Mouse (Mus musculus) liver, embryonic 15.5 days (tissue): ENCODE measurements around the gene Slc27a3. TPM values are rescaled to one million over a fixed set of nuclear protein-coding genes. Genes with fewer than 3 reads are reported as not detected.
"Not testable (repeated sequence)": the region's sequence is repeated elsewhere in the genome, so short reads cannot be mapped to it uniquely, and the experiment has no call there.

Experiments used
- ATAC-seq: fragments of 200-750 bp; cut with Nextera tagmentation; 2 replicates; pipeline ENCODE4 v1.8.0; 2017; ENCODE audit warnings: moderate number of reproducible peaks, mild to moderate bottlenecking, moderate library complexity; ENCODE audit not compliant: insufficient read depth
- H3K27ac ChIP-seq: fragments of 300-500 bp; sonication (generic); replicated peaks from 2 replicates; pipeline ENCODE4 v1.5.1; 2015; ENCODE audit warnings: mild to moderate bottlenecking, inconsistent platforms
- H3K27me3 ChIP-seq: fragments of 300-500 bp; sonication (generic); 2 replicates; pipeline ENCODE4 v1.6.1; 2015; ENCODE audit warnings: mild to moderate bottlenecking, inconsistent platforms
- H3K36me3 ChIP-seq: fragments of 300-500 bp; sonication (generic); replicated peaks from 2 replicates; pipeline ENCODE4 v1.6.1; 2015; ENCODE audit warnings: moderate library complexity, mild to moderate bottlenecking, inconsistent platforms
- H3K4me1 ChIP-seq: fragments of 300-500 bp; sonication (generic); replicated peaks from 2 replicates; pipeline ENCODE4 v1.6.1; 2015; ENCODE audit warnings: inconsistent platforms
- H3K4me2 ChIP-seq: fragments of 300-500 bp; sonication (generic); 2 replicates; pipeline ENCODE4 v1.6.1; 2015; ENCODE audit warnings: moderate library complexity, mild to moderate bottlenecking, inconsistent platforms
- H3K4me3 ChIP-seq: fragments of 300-500 bp; sonication (generic); replicated peaks from 2 replicates; pipeline ENCODE4 v1.5.1; 2015; ENCODE audit warnings: mild to moderate bottlenecking, inconsistent platforms
- H3K9ac ChIP-seq: fragments of 300-500 bp; sonication (generic); 2 replicates; pipeline ENCODE4 v1.6.1; 2015; ENCODE audit warnings: moderate library complexity, mild to moderate bottlenecking, inconsistent platforms
- H3K9me3 ChIP-seq: fragments of 300-500 bp; sonication (generic); replicated peaks from 2 replicates; pipeline ENCODE4 v1.6.1; 2016; ENCODE audit warnings: inconsistent platforms
- WGBS: fragments of 180-500 bp; shearing (Covaris S2); methylation state at CpG from one replicate; pipeline ENCODE4 v1.1.7; 2015; ENCODE audit warnings: mixed read lengths; ENCODE audit not compliant: insufficient replicate concordance; 5-methylcytosine and 5-hydroxymethylcytosine counted together
- polyA plus RNA-seq: library from polyadenylated mRNA; unstranded; fragments of >200 nt; fragmentation: Nextera tagmentation; extraction: Ambion mirVana; gene quantifications from 2 replicates; pipeline ENCODE4 v1.2.1, GENCODE M21; 2015

Gene Slc27a3
- polyA plus RNA-seq, 1 experiment from 2014 or later: 1.5 TPM

- Histone ChIP-seq H3K27me3 (no peaks in the 10 kb centered on the region), H3K9me3 (no peaks in the 10 kb centered on the region), H3K27ac (no peak overlapping the region), H3K4me1 (0 out of 2 replicates have a peak, but pooled peaks cover 6% of the 10 kb centered on the region), H3K4me3 (no peak overlapping the region), H3K36me3 (no peaks in the 10 kb centered on the region), H3K9ac (no peak overlapping the region), H3K4me2 (no peak overlapping the region)
- 29% methylated on average over 4 of the region's 4 CpGs for WGBS
- no peak for ATAC-seq
These were observed 16.2 kb downstream of the Slc27a3 start for GRCm38 (mm10) chr3:90373432-90374028.

- ATAC-seq: no peak
These were observed 16.9 kb downstream of the Slc27a3 start for GRCm38 (mm10) chr3:90372817-90373216.

GRCm38 (mm10) chr3:90371857-90372256, 17.9 kb downstream of the Slc27a3 start:
- H3K9me3 ChIP-seq: no peaks in the 10 kb centered on the region

More at GRCm38 (mm10) chr3:90372817-90373216, 16.9 kb downstream of the Slc27a3 start:
- WGBS: 40% methylated on average over 5 of the region's 5 CpGs
- Histone ChIP-seq H3K36me3 (no peaks in the 10 kb centered on the region), H3K4me2 (no peak overlapping the region), H3K4me1 (0 out of 2 replicates have a peak, but pooled peaks cover 6% of the 10 kb centered on the region), H3K4me3 (no peak overlapping the region), H3K27me3 (no peaks in the 10 kb centered on the region), H3K9me3 (no peaks in the 10 kb centered on the region), H3K9ac (no peak overlapping the region), H3K27ac (no peak overlapping the region)

GRCm38 (mm10) chr3:90369041-90369440, 20.7 kb downstream of the Slc27a3 start:
- H3K36me3 ChIP-seq: no peaks in the 10 kb centered on the region
- no peaks in the 10 kb centered on the region for H3K27me3 ChIP-seq
- 56% methylated on average over 2 of the region's 2 CpGs for WGBS
- no peak overlapping the region for H3K27ac ChIP-seq
- no peak overlapping the region for H3K4me3 ChIP-seq
- no peak for ATAC-seq
- H3K9ac ChIP-seq: no peak overlapping the region
- peaks cover 14% of the 10 kb centered on the region for H3K4me1 ChIP-seq
- H3K4me2 ChIP-seq: no peak overlapping the region
- no peaks in the 10 kb centered on the region for H3K9me3 ChIP-seq

More at GRCm38 (mm10) chr3:90371857-90372256, 17.9 kb downstream of the Slc27a3 start:
- H3K36me3 ChIP-seq: no peaks in the 10 kb centered on the region
- H3K4me3 ChIP-seq: no peak overlapping the region
- H3K9ac ChIP-seq: no peak overlapping the region
- no peaks in the 10 kb centered on the region for H3K27me3 ChIP-seq
- 56% methylated on average over 7 of the region's 7 CpGs for WGBS
- peaks cover 10% of the 10 kb centered on the region for H3K4me1 ChIP-seq
- no peak overlapping the region for H3K27ac ChIP-seq
- ATAC-seq: no peak
- H3K4me2 ChIP-seq: no peak overlapping the region

- Histone ChIP-seq H3K27ac (no peak overlapping the region), H3K4me3 (no peak overlapping the region), H3K36me3 (no peaks in the 10 kb centered on the region), H3K27me3 (no peaks in the 10 kb centered on the region), H3K4me1 (peaks cover 23% of the 10 kb centered on the region), H3K9me3 (no peaks in the 10 kb centered on the region), H3K4me2 (no peak overlapping the region), H3K9ac (no peak overlapping the region)
- WGBS: 63% methylated on average over 5 of the region's 5 CpGs
- no peak for ATAC-seq
These were observed 22.6 kb downstream of the Slc27a3 start for GRCm38 (mm10) chr3:90367001-90367632.

GRCm38 (mm10) chr3:90362346-90362745, 27.4 kb downstream of the Slc27a3 start:
- Histone ChIP-seq H3K27ac (no peak overlapping the region), H3K9me3 (no peaks in the 10 kb centered on the region), H3K4me1 (peaks cover 23% of the 10 kb centered on the region), H3K36me3 (peaks cover 28% of the 10 kb centered on the region), H3K4me2 (no peak overlapping the region), H3K4me3 (no peak overlapping the region), H3K9ac (no peak overlapping the region), H3K27me3 (no peaks in the 10 kb centered on the region)
- 66% methylated on average over 2 of the region's 2 CpGs for WGBS
- no peak for ATAC-seq

- WGBS: 67% methylated on average over 4 of the region's 4 CpGs
- Histone ChIP-seq H3K27ac (no peak overlapping the region), H3K9me3 (no peaks in the 10 kb centered on the region), H3K9ac (no peak overlapping the region), H3K4me2 (no peak overlapping the region), H3K36me3 (peaks cover 36% of the 10 kb centered on the region), H3K4me1 (peaks cover 15% of the 10 kb centered on the region), H3K27me3 (no peaks in the 10 kb centered on the region), H3K4me3 (no peak overlapping the region)
- ATAC-seq: no peak
These were observed 28.3 kb downstream of the Slc27a3 start for GRCm38 (mm10) chr3:90361476-90361875.

- ATAC-seq: no peak
- H3K27ac ChIP-seq: no peak overlapping the region
- peaks cover 11% of the 10 kb centered on the region for H3K4me1 ChIP-seq
- WGBS: 61% methylated on average over 1 of the region's 1 CpGs
- no peak overlapping the region for H3K4me3 ChIP-seq
- peaks cover 59% of the 10 kb centered on the region for H3K36me3 ChIP-seq
- H3K9me3 ChIP-seq: no peaks in the 10 kb centered on the region
- H3K4me2 ChIP-seq: no peak overlapping the region
- H3K27me3 ChIP-seq: no peaks in the 10 kb centered on the region
- H3K9ac ChIP-seq: no peak overlapping the region
These were observed 30.5 kb downstream of the Slc27a3 start for GRCm38 (mm10) chr3:90359230-90359629.

- no peak overlapping the region for H3K9ac ChIP-seq
- H3K4me3 ChIP-seq: no peak overlapping the region
- H3K4me2 ChIP-seq: no peak overlapping the region
- no peaks in the 10 kb centered on the region for H3K27me3 ChIP-seq
- no peak overlapping the region for H3K27ac ChIP-seq
- WGBS: 83% methylated on average over 7 of the region's 7 CpGs
- ATAC-seq: no peak
- H3K4me1 ChIP-seq: no peaks in the 10 kb centered on the region
- no peaks in the 10 kb centered on the region for H3K9me3 ChIP-seq
- H3K36me3 ChIP-seq: peaks cover 72% of the 10 kb centered on the region
These were observed 31.8 kb downstream of the Slc27a3 start for GRCm38 (mm10) chr3:90357959-90358358.

GRCm38 (mm10) chr3:90347847-90348246, 41.9 kb downstream of the Slc27a3 start:
- peaks cover 54% of the 10 kb centered on the region for H3K36me3 ChIP-seq
- H3K4me1 ChIP-seq: no peaks in the 10 kb centered on the region
- no peak overlapping the region for H3K27ac ChIP-seq
- 93% methylated on average over 4 of the region's 4 CpGs for WGBS
- ATAC-seq: no peak
- no peaks in the 10 kb centered on the region for H3K9me3 ChIP-seq
- H3K27me3 ChIP-seq: no peaks in the 10 kb centered on the region
- no peak overlapping the region for H3K4me3 ChIP-seq
- no peak overlapping the region for H3K9ac ChIP-seq
- no peak overlapping the region for H3K4me2 ChIP-seq

- peaks cover 30% of the 10 kb centered on the region for H3K36me3 ChIP-seq
- not testable (repeated sequence) for H3K27ac ChIP-seq, ATAC-seq, H3K4me2 ChIP-seq, H3K9ac ChIP-seq, H3K4me1 ChIP-seq, H3K9me3 ChIP-seq, H3K27me3 ChIP-seq, H3K4me3 ChIP-seq
- WGBS: 60% methylated on average over 2 of the region's 2 CpGs
These were observed 46.9 kb downstream of the Slc27a3 start for GRCm38 (mm10) chr3:90342853-90343252.
